Mouse (Mus musculus) WW6 (cell line): ENCODE data around the gene Mfap1a.

Source experiments
- DNase-seq: peaks from one replicate; pipeline ENCODE4 v3.0.0-alpha.2; 2013; ENCODE audit warnings: low read depth, low spot score

Gene Mfap1a

GRCm38 (mm10) chr2:121442259-121443067, 64.0 kb downstream of the Mfap1a start:
- no peak for DNase-seq
